Mouse (Mus musculus): ENCODE data around the gene Tspan5.
A peak's percentile ranks its signal among the peaks of the same experiment; 100 is the strongest.

Tspan5 gene

GRCm38 (mm10) chr3:138852982-138853689 is 111.1 kb downstream of the Tspan5 start:
- DNase-seq = peak; percentile 35

- peak; percentile 57 for DNase-seq
These were observed 112.2 kb downstream of the Tspan5 start for GRCm38 (mm10) chr3:138853996-138854836.

GRCm38 (mm10) chr3:138855387-138855786 is 113.4 kb downstream of the Tspan5 start:
- peak; percentile 49 for DNase-seq

GRCm38 (mm10) chr3:138856946-138857345 is 115.0 kb downstream of the Tspan5 start:
- no peak for DNase-seq

GRCm38 (mm10) chr3:138857805-138858546 is 116.0 kb downstream of the Tspan5 start:
- DNase-seq = peak; percentile 78

GRCm38 (mm10) chr3:138858649-138859048 is 116.7 kb downstream of the Tspan5 start:
- DNase-seq = peak; percentile 82

GRCm38 (mm10) chr3:138859166-138859565 is 117.2 kb downstream of the Tspan5 start:
- DNase-seq = peak; percentile 74

GRCm38 (mm10) chr3:138859666-138860065 is 117.7 kb downstream of the Tspan5 start:
- DNase-seq = peak; percentile 72

- DNase-seq = peak; percentile 43
These were observed 118.3 kb downstream of the Tspan5 start for GRCm38 (mm10) chr3:138860257-138860760.

- DNase-seq = peak; percentile 81
These were observed 119.0 kb downstream of the Tspan5 start for GRCm38 (mm10) chr3:138861032-138861431.

GRCm38 (mm10) chr3:138861589-138861988 is 119.6 kb downstream of the Tspan5 start:
- DNase-seq = peak; percentile 74

- DNase-seq = peak; percentile 25
These were observed 122.2 kb downstream of the Tspan5 start for GRCm38 (mm10) chr3:138864166-138864648.

GRCm38 (mm10) chr3:138865271-138865670 is 123.3 kb downstream of the Tspan5 start:
- DNase-seq = peak; percentile 77

GRCm38 (mm10) chr3:138867149-138867848 is 125.3 kb downstream of the Tspan5 start:
- peak; percentile 81 for DNase-seq

- peak; percentile 68 for DNase-seq
These were observed 126.4 kb downstream of the Tspan5 start for GRCm38 (mm10) chr3:138868409-138868808.

- DNase-seq = peak; percentile 86
These were observed 133.3 kb downstream of the Tspan5 start for GRCm38 (mm10) chr3:138875282-138875681.

- DNase-seq = no peak
These were observed 133.9 kb downstream of the Tspan5 start for GRCm38 (mm10) chr3:138875936-138876335.

- DNase-seq = peak; percentile 79
These were observed 134.4 kb downstream of the Tspan5 start for GRCm38 (mm10) chr3:138876418-138876817.

GRCm38 (mm10) chr3:138876931-138877361 is 135.0 kb downstream of the Tspan5 start:
- DNase-seq = no peak

GRCm38 (mm10) chr3:138877741-138878140 is 135.7 kb downstream of the Tspan5 start:
- peak; percentile 95 for DNase-seq

GRCm38 (mm10) chr3:138880999-138881724 is 139.2 kb downstream of the Tspan5 start:
- DNase-seq = peak; percentile 74

All from heart, adult 11 months (tissue).